Mouse (Mus musculus) MEL (cell line): ENCODE measurements around the gene Lrfn3. TPM values are rescaled to one million over a fixed set of nuclear protein-coding genes. Genes with fewer than 3 reads are reported as not detected.

Experiments
- DNase-seq: peaks from one replicate; pipeline ENCODE4 v3.0.0; 2011; ENCODE audit warnings: low read depth, low spot score
- H3K27ac ChIP-seq: 2 replicates; pipeline ENCODE4 v1.5.1; 2012; ENCODE audit warnings: low read depth, mild to moderate bottlenecking, control low read depth, low read length, moderate library complexity; ENCODE audit not compliant: control insufficient read depth
- H3K27me3 ChIP-seq, 2 experiments: fragments of 150-350 bp in 1 of 2; sonication (generic) in 1 of 2; 2 replicates each; pipeline ENCODE4 v1.6.1; 2012; ENCODE audit warnings: low read length in 2 of 2, mild to moderate bottlenecking in 2 of 2, improper control_type of control experiment in 1 of 2, moderate library complexity in 1 of 2; ENCODE audit not compliant: insufficient read depth in 2 of 2, control insufficient read depth in 1 of 2
- H3K36me3 ChIP-seq, 2 experiments: 2 replicates each; pipeline ENCODE4 v1.6.1; 2012 to 2014; ENCODE audit warnings: low read length in 2 of 2, improper control_type of control experiment in 1 of 2, inconsistent platforms in 1 of 2, mild to moderate bottlenecking in 1 of 2; ENCODE audit not compliant: insufficient read depth in 2 of 2, control insufficient read depth in 1 of 2
- H3K4me1 ChIP-seq, 2 experiments: fragments of 150-350 bp in 1 of 2; sonication (generic) in 1 of 2; 2 replicates each; pipeline ENCODE4 v1.6.1; 2012; ENCODE audit warnings: low read length in 2 of 2, improper control_type of control experiment in 1 of 2, mild to moderate bottlenecking in 1 of 2; ENCODE audit not compliant: insufficient read depth in 2 of 2, control insufficient read depth in 1 of 2
- H3K4me3 ChIP-seq, 2 experiments: fragments of 150-350 bp in 1 of 2; sonication (generic) in 1 of 2; 2 replicates each; pipeline ENCODE4 v1.5.1; 2012; ENCODE audit warnings: low read depth in 2 of 2, low read length in 2 of 2, mild to moderate bottlenecking in 2 of 2, moderate library complexity in 2 of 2, control low read depth in 1 of 2, improper control_type of control experiment in 1 of 2; ENCODE audit not compliant: control insufficient read depth in 1 of 2, insufficient read depth in 1 of 2
- H3K79me2 ChIP-seq: 2 replicates; pipeline ENCODE4 v1.6.1; 2012; ENCODE audit warnings: mild to moderate bottlenecking, low read length, moderate library complexity; ENCODE audit not compliant: control insufficient read depth, poor library complexity, insufficient read depth
- H3K9ac ChIP-seq: 2 replicates; pipeline ENCODE4 v1.6.1; 2012; ENCODE audit warnings: low read depth, mild to moderate bottlenecking, control low read depth, low read length, moderate library complexity; ENCODE audit not compliant: control insufficient read depth, poor library complexity, severe bottlenecking
- H3K9me3 ChIP-seq: fragments of 150-350 bp; sonication (generic); replicated peaks from 2 replicates; pipeline ENCODE4 v1.6.1; 2012; ENCODE audit warnings: mild to moderate bottlenecking, low read length, improper control_type of control experiment, moderate library complexity; ENCODE audit not compliant: insufficient read depth
- BHLHE40 ChIP-seq: IDR thresholded peaks from 2 replicates; pipeline ENCODE4 v1.6.1; 2012; ENCODE audit warnings: low read depth, mild to moderate bottlenecking, inconsistent platforms, low read length, improper control_type of control experiment, borderline replicate concordance
- CHD2 ChIP-seq: IDR thresholded peaks from 2 replicates; pipeline ENCODE4 v1.6.1; 2011; ENCODE audit warnings: low read length, improper control_type of control experiment
- CTCF ChIP-seq, 3 experiments: IDR thresholded peaks in 2 of 3; conservative IDR thresholded peaks in 1 of 3; 2 replicates each; pipeline ENCODE4 v1.5.1; 2011 to 2012; ENCODE audit warnings: low read length in 3 of 3, low read depth in 2 of 3, mild to moderate bottlenecking in 2 of 3, improper control_type of control experiment in 1 of 3, inconsistent platforms in 1 of 3, mixed read lengths in 1 of 3, moderate library complexity in 1 of 3; ENCODE audit not compliant: control insufficient read depth in 1 of 3, insufficient read depth in 1 of 3, poor library complexity in 1 of 3, severe bottlenecking in 1 of 3
- EP300 ChIP-seq, 2 experiments: IDR thresholded peaks; 2 replicates each; pipeline ENCODE4 v1.6.1; 2011; ENCODE audit warnings: improper control_type of control experiment in 2 of 2, low read length in 2 of 2, low read depth in 1 of 2, mild to moderate bottlenecking in 1 of 2
- ETS1 ChIP-seq: IDR thresholded peaks from 2 replicates; pipeline ENCODE4 v1.6.1; 2012; ENCODE audit warnings: low read depth, mild to moderate bottlenecking, inconsistent platforms, low read length, improper control_type of control experiment, moderate library complexity
- HCFC1 ChIP-seq: IDR thresholded peaks from 2 replicates; pipeline ENCODE4 v1.6.1; 2012; ENCODE audit warnings: low read depth, mild to moderate bottlenecking, inconsistent platforms, low read length, improper control_type of control experiment, moderate library complexity
- KAT2A ChIP-seq: conservative IDR thresholded peaks from 2 replicates; pipeline ENCODE4 v1.6.1; 2012; ENCODE audit warnings: low read depth, low read length, improper control_type of control experiment, inconsistent platforms
- MAFK ChIP-seq: IDR thresholded peaks from 2 replicates; pipeline ENCODE4 v1.6.1; 2011; ENCODE audit warnings: low read depth, mild to moderate bottlenecking, low read length, improper control_type of control experiment, borderline replicate concordance
- MAX ChIP-seq: IDR thresholded peaks from 2 replicates; pipeline ENCODE4 v1.6.1; 2011; ENCODE audit warnings: low read length, improper control_type of control experiment
- MXI1 ChIP-seq: IDR thresholded peaks from 2 replicates; pipeline ENCODE4 v1.6.1; 2011; ENCODE audit warnings: mild to moderate bottlenecking, low read depth, low read length, improper control_type of control experiment
- MYC ChIP-seq: IDR thresholded peaks from 2 replicates; pipeline ENCODE4 v1.6.1; 2011; ENCODE audit warnings: low read depth, mild to moderate bottlenecking, low read length, improper control_type of control experiment, moderate library complexity
- NELFE ChIP-seq: IDR thresholded peaks from 2 replicates; pipeline ENCODE4 v1.6.1; 2011; ENCODE audit warnings: low read depth, low read length, improper control_type of control experiment
- RAD21 ChIP-seq: IDR thresholded peaks from 2 replicates; pipeline ENCODE4 v1.6.1; 2011; ENCODE audit warnings: mild to moderate bottlenecking, low read depth, low read length, improper control_type of control experiment
- SIN3A ChIP-seq: IDR thresholded peaks from 2 replicates; pipeline ENCODE4 v1.6.1; 2012; ENCODE audit warnings: low read length, improper control_type of control experiment, inconsistent platforms
- SMC3 ChIP-seq: IDR thresholded peaks from 2 replicates; pipeline ENCODE4 v1.6.1; 2011; ENCODE audit warnings: low read depth, low read length, improper control_type of control experiment
- TBP ChIP-seq: IDR thresholded peaks from 2 replicates; pipeline ENCODE4 v1.8.0; 2011; ENCODE audit warnings: low read depth, low read length, improper control_type of control experiment
- USF1 ChIP-seq: IDR thresholded peaks from 2 replicates; pipeline ENCODE4 v1.6.1; 2014; ENCODE audit warnings: low read depth, mild to moderate bottlenecking, inconsistent platforms, low read length, improper control_type of control experiment, moderate library complexity
- USF2 ChIP-seq, 2 experiments: IDR thresholded peaks; 2 replicates each; pipeline ENCODE4 v1.6.1; 2011 to 2012; ENCODE audit warnings: improper control_type of control experiment in 2 of 2, low read length in 2 of 2, borderline replicate concordance in 1 of 2, inconsistent platforms in 1 of 2, low read depth in 1 of 2, mild to moderate bottlenecking in 1 of 2; ENCODE audit not compliant: insufficient read depth in 1 of 2
- ZC3H11A ChIP-seq: IDR thresholded peaks from 2 replicates; pipeline ENCODE4 v1.6.1; 2012; ENCODE audit warnings: low read depth, mild to moderate bottlenecking, inconsistent platforms, low read length, improper control_type of control experiment
- ZKSCAN1 ChIP-seq: IDR thresholded peaks from 2 replicates; pipeline ENCODE4 v1.6.1; 2012; ENCODE audit warnings: low read depth, mild to moderate bottlenecking, inconsistent platforms, low read length, improper control_type of control experiment, moderate library complexity
- ZMIZ1 ChIP-seq: IDR thresholded peaks from 2 replicates; pipeline ENCODE4 v1.6.1; 2012; ENCODE audit warnings: low read depth, mild to moderate bottlenecking, inconsistent platforms, low read length, improper control_type of control experiment, moderate library complexity
- polyA plus RNA-seq, 2 experiments: library from polyadenylated mRNA; stranded (reverse) in 1 of 2; unstranded in 1 of 2; fragments of >175 nt in 1 of 2; fragments of >200 nt in 1 of 2; gene quantifications; 2 replicates each; pipeline versions ENCODE4 v1.2.1 to v1.2.4; 2012; ENCODE audit warnings: low replicate concordance in 2 of 2, low read depth in 1 of 2; ENCODE audit not compliant: insufficient read length in 2 of 2, insufficient read depth in 1 of 2, missing spikeins in 1 of 2
- total RNA-seq: library from RNA; depleted of rRNA; stranded (reverse); fragments of 300-350 nt; gene quantifications from 2 replicates; pipeline ENCODE4 v1.2.3, GENCODE M21; 2012

Lrfn3 gene
- total and polyA plus RNA-seq, 3 experiments = not detected

DNA sequence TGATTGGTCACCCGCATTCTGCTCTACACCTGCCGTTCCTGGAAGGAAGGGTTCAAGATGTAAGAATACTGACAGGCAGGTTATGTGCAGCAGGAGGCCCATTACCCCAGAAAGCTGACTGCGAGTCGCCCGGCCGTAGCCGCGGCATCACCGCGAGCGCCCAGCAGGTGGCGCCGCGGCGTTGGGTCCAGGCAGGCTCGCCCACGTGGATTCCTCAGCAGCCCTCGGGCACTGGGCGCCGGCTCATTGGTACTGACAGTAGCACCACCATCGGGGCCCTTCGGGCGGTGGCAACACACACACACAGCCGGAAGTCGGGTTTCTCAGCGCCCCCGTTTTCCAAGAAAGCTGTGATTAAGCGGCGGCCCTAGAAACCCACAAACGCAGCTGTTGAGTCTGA, 14.7 kb downstream of the Lrfn3 start:
- Histone ChIP-seq H3K9ac (no peak overlapping the region), H3K4me3 (no peak overlapping the region)
- TF ChIP-seq BHLHE40 (no peak), USF1 (0 out of 2 replicates have a peak, but pooled peaks have one; percentile 17), RAD21 (peak; percentile 62), SMC3 (peak; percentile 86), ZC3H11A (peak; percentile 55), TBP (no peak), SIN3A (peak; percentile 17; the same call in 1 of the 2 replicates), ZMIZ1 (no peak), MXI1 (peak; percentile 90), MYC (peak; percentile 82), MAX (peak; percentile 62), CTCF (IDR thresholded peaks at IDR 0.05 in 2 of 3, conservative IDR thresholded peaks at IDR 0.05 in 1 of 3; ENCODE audit: control insufficient read depth in 1 of 3, insufficient read depth in 1 of 3, low read depth in 2 of 3, low read length in 3 of 3, poor library complexity in 1 of 3, severe bottlenecking in 1 of 3) (peak; percentile 80 to 96 (median 83))
- TF ChIP-seq, all 39 proteins: peak for 9
- H3K36me3 ChIP-seq = no peaks in the 10 kb centered on the region
- H3K27me3 ChIP-seq = peaks cover 0 to 2% of the 10 kb centered on the region in 2 experiments; a peak in 1 of 4 replicates
- H3K4me1 ChIP-seq = no peaks in the 10 kb centered on the region
- DNase-seq = peak; percentile 74
- H3K9me3 ChIP-seq = no peaks in the 10 kb centered on the region
- no peaks in the 10 kb centered on the region for H3K79me2 ChIP-seq
- no peak overlapping the region for H3K27ac ChIP-seq

- Histone ChIP-seq H3K27ac (no peak overlapping the region), H3K27me3 (peaks cover 0 to 2% of the 10 kb centered on the region in 2 experiments; a peak in 2 of 4 replicates), H3K4me1 (no peaks in the 10 kb centered on the region), H3K9ac (no peak overlapping the region), H3K79me2 (no peaks in the 10 kb centered on the region), H3K9me3 (no peaks in the 10 kb centered on the region), H3K36me3 (no peaks in the 10 kb centered on the region), H3K4me3 (no peak overlapping the region)
- peak; percentile 73 for DNase-seq
- no peak for TF ChIP-seq HCFC1
- TF ChIP-seq BHLHE40 = no peak
- no peak for TF ChIP-seq ZKSCAN1
- TF ChIP-seq USF1 = no peak
- TF ChIP-seq MXI1 = peak; percentile 78
- no peak for TF ChIP-seq ZMIZ1
- TF ChIP-seq MAX = no peak
- TF ChIP-seq CHD2 = no peak
- TF ChIP-seq EP300 (IDR thresholded peaks at IDR 0.05; ENCODE audit: low read depth in 1 of 2, low read length in 2 of 2) = no peak
- TF ChIP-seq NELFE = no peak
- no peak for TF ChIP-seq SMC3
- no peak for TF ChIP-seq TBP
- no peak for TF ChIP-seq MAFK
- peak; percentile 82 for TF ChIP-seq SIN3A
- TF ChIP-seq USF2 (IDR thresholded peaks at IDR 0.05; ENCODE audit: borderline replicate concordance in 1 of 2, insufficient read depth in 1 of 2, low read depth in 1 of 2, low read length in 2 of 2) = no peak
- no peak for TF ChIP-seq ETS1
- no peak for TF ChIP-seq KAT2A
- no peak for TF ChIP-seq RAD21
Observed at GRCm38 (mm10) chr7:30346635-30347379, 15.8 kb downstream of the Lrfn3 start.
